Mouse (Mus musculus) CD4-positive naive resting alpha-beta T cell, adult 76 days (primary cell): ENCODE measurements around the gene Gm7714. TPM values are rescaled to one million over a fixed set of nuclear protein-coding genes. Genes with fewer than 3 reads are reported as not detected.

Source experiments
- total RNA-seq: library from RNA; stranded (reverse); gene quantifications from one replicate; pipeline ENCODE4 v1.2.4, GENCODE M21; 2023

The Gm7714 gene
- not detected for total RNA-seq

DNA sequence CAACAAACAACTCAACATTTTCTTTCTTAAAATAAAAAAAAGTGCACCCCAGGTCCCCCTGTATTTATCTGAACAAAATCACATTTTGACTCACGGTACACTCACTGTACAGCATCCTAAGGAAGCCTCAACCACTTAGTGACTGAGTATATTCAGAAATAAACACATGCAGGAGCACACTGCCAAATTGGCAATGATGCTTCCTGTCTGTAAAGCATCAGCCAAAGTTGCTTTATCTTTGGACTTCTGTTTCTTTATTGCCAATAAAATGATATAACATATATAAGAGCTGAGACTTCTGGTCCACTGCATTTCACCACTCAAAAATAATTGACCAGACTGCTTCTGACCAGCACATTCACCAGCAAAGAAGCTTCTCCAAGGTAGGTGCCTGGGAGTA, at the start of gene Gm7714:
Gm7714 (plus strand) TSS at position 301 of the 400 bp plus-strand sequence.

DNA sequence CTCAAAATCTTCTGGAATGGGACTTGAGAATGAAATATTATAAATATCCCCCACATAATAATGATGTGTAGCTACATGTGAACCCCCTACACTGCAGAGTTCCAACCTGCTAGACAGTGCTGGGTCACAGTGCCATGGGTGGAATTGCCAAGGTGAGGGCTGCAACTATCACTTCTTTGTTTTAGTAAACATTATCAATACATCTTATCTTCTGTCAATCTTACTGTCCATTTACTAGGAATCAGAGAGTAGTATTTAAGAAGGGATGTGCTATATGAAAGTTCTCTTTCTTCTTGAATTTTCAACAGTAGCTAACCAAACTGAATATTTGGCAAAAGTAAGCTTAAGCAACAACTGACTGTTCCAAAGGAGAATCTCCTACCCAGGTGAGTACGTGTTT, 48.3 kb downstream of the Gm7714 start, which contains the start of gene Prol1:
Prol1 (plus strand) TSS at position 301 of the 400 bp plus-strand sequence.

Other genes with a start within 250 kb of the Gm7714 start
- gene Smr2, start 182.4 kb upstream of the Gm7714 start, total RNA-seq, result not detected
- gene Gm11116, start 157.4 kb upstream of the Gm7714 start, total RNA-seq, result not detected
- not detected for gene Gm11115, start 114.8 kb upstream of the Gm7714 start, total RNA-seq
- gene Prol1, start 48.4 kb downstream of the Gm7714 start, total RNA-seq, result not detected
- not detected for gene Amtn, start 107.2 kb downstream of the Gm7714 start, total RNA-seq
- gene Ambn, start 187.1 kb downstream of the Gm7714 start, total RNA-seq, result not detected
- not detected for gene Enam, start 219.1 kb downstream of the Gm7714 start, total RNA-seq